ENCODE assay signal across 8 mouse cellular contexts in the genomic region with DNA sequence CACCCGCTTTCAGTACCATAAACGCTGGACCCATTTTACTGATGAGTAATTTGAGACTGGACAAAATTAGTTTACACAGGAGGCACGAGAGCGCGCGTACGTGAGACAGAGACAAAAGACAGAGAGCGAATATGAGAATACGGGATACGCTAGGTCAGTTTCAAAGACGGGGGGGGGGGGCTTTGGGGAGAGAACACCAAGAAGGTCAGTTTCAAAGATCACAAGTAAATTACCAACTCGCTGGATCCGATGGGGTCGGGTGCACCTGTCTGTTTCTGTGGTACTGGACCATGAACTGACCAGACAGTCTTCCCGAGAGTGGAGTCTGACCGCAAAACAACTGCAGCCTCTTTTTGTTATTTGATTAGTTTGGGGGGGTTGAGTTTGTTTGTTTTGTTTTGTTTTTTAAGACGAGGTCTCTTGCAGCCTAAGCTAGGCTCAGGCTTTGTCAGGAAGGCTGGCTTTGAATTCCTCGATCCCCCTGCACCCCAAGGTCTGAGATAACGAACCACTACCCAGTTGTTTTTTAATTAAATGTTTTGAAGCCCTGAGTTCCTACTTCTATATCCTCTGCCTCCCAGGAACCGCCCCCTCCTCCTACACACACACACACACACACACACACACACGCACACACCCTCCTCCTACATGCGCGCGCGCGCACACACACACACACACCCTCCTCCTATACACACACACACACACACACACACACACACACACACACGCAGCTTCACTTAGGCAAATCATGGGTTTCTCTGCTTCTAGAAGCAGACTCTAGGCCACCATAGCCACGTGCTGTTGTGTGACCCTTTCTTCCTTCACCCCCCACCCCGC. TPM values are rescaled to one million over a fixed set of nuclear protein-coding genes. Genes with fewer than 3 reads are reported as not detected.
DNase-seq lines count a peak whose midpoint lies in the region; ATAC-seq and TF ChIP-seq lines count a peak whose summit lies in the region.

No protein-coding gene starts in this region.

- peak overlapping the region; percentile 77 for H3K9ac ChIP-seq in intestine, postnatal 0 days (ENCODE audit: low read depth, low read length)
- peak overlapping the region; percentile 56 for H3K9ac ChIP-seq in liver, embryonic 14.5 days (replicated peaks)

- H3K27me3 ChIP-seq in intestine, postnatal 0 days (replicated peaks; ENCODE audit: control insufficient read depth, insufficient read depth, low read length), result no peaks in the 10 kb centered on the region
- no peaks in the 10 kb centered on the region for H3K27me3 ChIP-seq in liver, embryonic 14.5 days (ENCODE audit: control insufficient read depth, insufficient read depth, low read length)

- H3K27ac ChIP-seq in intestine, postnatal 0 days (ENCODE audit: low read depth, low read length), result peak overlapping the region; percentile 98
- H3K27ac ChIP-seq in liver, embryonic 14.5 days, result peak overlapping the region; percentile 73

- TF ChIP-seq EP300 in liver, embryonic 14.5 days (IDR thresholded peaks at IDR 0.05; ENCODE audit: low read depth), result no peak

- peak overlapping the region; percentile 53 for H3K4me3 ChIP-seq in intestine, postnatal 0 days (ENCODE audit: low read depth, low read length)
- H3K4me3 ChIP-seq in liver, embryonic 14.5 days (ENCODE audit: insufficient read depth in 1 of 2, low read depth in 2 of 2, low read length in 2 of 2), result peak overlapping the region; percentile 52 to 59

- H3K36me3 ChIP-seq in intestine, postnatal 0 days (ENCODE audit: control insufficient read depth, insufficient read depth), result no peaks in the 10 kb centered on the region
- H3K36me3 ChIP-seq in liver, embryonic 14.5 days (replicated peaks; ENCODE audit: control insufficient read depth, insufficient read depth, low read depth), result no peaks in the 10 kb centered on the region

- no peaks in the 10 kb centered on the region for H3K9me3 ChIP-seq in intestine, postnatal 0 days (ENCODE audit: control insufficient read depth)
- no peaks in the 10 kb centered on the region for H3K9me3 ChIP-seq in liver, embryonic 14.5 days (ENCODE audit: control insufficient read depth, low read length)

- ATAC-seq in granulocyte monocyte progenitor cell, adult 5-6 weeks (replicated peaks; ENCODE audit: poor library complexity, severe bottlenecking), result peak; percentile 38
- ATAC-seq in intestine, postnatal 0 days, result peak; percentile 17
- peak; percentile 60 for ATAC-seq in liver, embryonic 14.5 days (ENCODE audit: insufficient read depth)

- H3K4me1 ChIP-seq in intestine, postnatal 0 days (replicated peaks; ENCODE audit: control insufficient read depth, insufficient read depth, low read length), result peaks cover 17% of the 10 kb centered on the region
- peaks cover 17 to 35% of the 10 kb centered on the region in 2 experiments for H3K4me1 ChIP-seq in liver, embryonic 14.5 days (replicated peaks; ENCODE audit: control insufficient read depth in 2 of 2, insufficient read depth in 2 of 2, low read length in 1 of 2)

- 1% methylated on average over 29 of the region's 29 CpGs for WGBS in intestine, postnatal 0 days
- WGBS in liver, embryonic 14.5 days (ENCODE audit: insufficient replicate concordance), result under 1% methylated on average over 29 of the region's 29 CpGs

- DNase-seq in right cerebral cortex, postnatal 14 days, result peak; percentile 63
- DNase-seq in right cerebral cortex, postnatal 36 days (ENCODE audit: low spot score in 2 of 2), result no peak
- peak; percentile 67 for DNase-seq in cerebellum, adult 9-11 months
- no peak for DNase-seq in liver, embryonic 14.5 days (ENCODE audit: low read depth in 3 of 3, low spot score in 3 of 3)
- peak; percentile 91 for DNase-seq in naive thymus-derived CD4-positive, alpha-beta T cell, adult 2 months (ENCODE audit: low read depth)
- DNase-seq in testis, postnatal 10 days (ENCODE audit: low spot score), result peak; percentile 82

- no peak for TF ChIP-seq CTCF in intestine, postnatal 0 days (IDR thresholded peaks at IDR 0.05; ENCODE audit: low read depth)
- no peak for TF ChIP-seq CTCF in liver, embryonic 14.5 days (IDR thresholded peaks at IDR 0.05; ENCODE audit: low read depth)

- peak overlapping the region; percentile 86 for H3K4me2 ChIP-seq in intestine, postnatal 0 days (replicated peaks; ENCODE audit: low read depth)
- H3K4me2 ChIP-seq in liver, embryonic 14.5 days (ENCODE audit: low read depth), result peak overlapping the region; percentile 82

RNA-seq across cellular contexts. Expression of gene Tex44, which starts 15.0 kb away (rescaled TPM):
- total RNA-seq in granulocyte monocyte progenitor cell, adult 5-6 weeks (2014; fragmentation: Nextera tagmentation), result not detected in 2 replicates
- not detected in 2 replicates for total RNA-seq in granulocyte monocyte progenitor cell, adult 5-6 weeks (2017)
- not detected in 2 replicates for polyA plus RNA-seq in intestine, postnatal 0 days (2015; fragmentation: Nextera tagmentation; extraction: Ambion mirVana)
- not detected in 2 replicates for polyA plus RNA-seq in liver, embryonic 14.5 days (2012; rRNA removed)
- not detected in 2 replicates for polyA plus RNA-seq in liver, embryonic 14.5 days (2014; fragmentation: Nextera tagmentation; extraction: Ambion mirVana)

RNA-seq across cellular contexts. Expression of gene Nmur1, which starts 15.1 kb away (rescaled TPM):
- total RNA-seq in granulocyte monocyte progenitor cell, adult 5-6 weeks (2014; fragmentation: Nextera tagmentation), result not detected in 2 replicates
- not detected in 2 replicates for total RNA-seq in granulocyte monocyte progenitor cell, adult 5-6 weeks (2017)
- polyA plus RNA-seq in intestine, postnatal 0 days (2015; fragmentation: Nextera tagmentation; extraction: Ambion mirVana), result 4.3 and 4.5 TPM in 2 replicates
- polyA plus RNA-seq in liver, embryonic 14.5 days (2012; rRNA removed), result not detected in 2 replicates
- polyA plus RNA-seq in liver, embryonic 14.5 days (2014; fragmentation: Nextera tagmentation; extraction: Ambion mirVana), result not detected in 2 replicates

Comparison
In these comparisons a context has a peak if more than half of its experiments do, and no peak if none do; other contexts are left out.
1. DNase-seq: peak in right cerebral cortex, postnatal 14 days (single experiment), cerebellum, adult 9-11 months (single experiment), naive thymus-derived CD4-positive, alpha-beta T cell, adult 2 months (single experiment) and testis, postnatal 10 days (single experiment); none in right cerebral cortex, postnatal 36 days (0 of 2) and liver, embryonic 14.5 days (0 of 3).
2. Peak in every context shown above with its lines, with median percentiles within 50 percentile points of each other: ATAC-seq.